Mouse (Mus musculus) left cerebral cortex, postnatal 25 days (tissue): ENCODE data around the gene Sarnp. TPM values are rescaled to one million over a fixed set of nuclear protein-coding genes. Genes with fewer than 3 reads are reported as not detected.
"Not testable (repeated sequence)": the region's sequence is repeated elsewhere in the genome, so short reads cannot be mapped to it uniquely, and the experiment has no call there.

Experiments used
- DNase-seq, 2 experiments: peaks; one replicate each; pipeline ENCODE4 v3.0.0; 2022; ENCODE audit warnings: low spot score in 2 of 2, mixed read lengths in 1 of 2
- intact Hi-C: fragments of 180-260 bp; cut with DNase I; formaldehyde crosslinking; loops from one replicate; pipeline ENCODE4 v1.15.1; 2025
- total RNA-seq, 2 experiments: library from RNA; stranded (reverse); gene quantifications; 2 replicates each; pipeline ENCODE4 v1.2.3; 2021

Sarnp gene
- total RNA-seq, 2 experiments from 2014 or later, result 37.1 to 40.7 TPM

- DNase-seq, result no peak
- intact Hi-C loops, result no loop called here
Measured at GRCm38 (mm10) chr10:128806086-128806485, 11.0 kb upstream of the Sarnp start.

- intact Hi-C loops, result no loop called here
- DNase-seq, result no peak
Measured at GRCm38 (mm10) chr10:128807018-128807417, 10.1 kb upstream of the Sarnp start.

GRCm38 (mm10) chr10:128820217-128820616, 3.1 kb downstream of the Sarnp start:
- no peak for DNase-seq
- intact Hi-C loops, result no loop called here

GRCm38 (mm10) chr10:128821358-128822056, 4.4 kb downstream of the Sarnp start, which contains the start of gene Ormdl2:
Gene Ormdl2, minus strand, starts transcription at chr10:128821645.
- intact Hi-C loops, result no loop called here

GRCm38 (mm10) chr10:128822135-128822534, 5.0 kb downstream of the Sarnp start:
- intact Hi-C loops, result no loop called here
- no peak for DNase-seq

More at GRCm38 (mm10) chr10:128821358-128822056, 4.4 kb downstream of the Sarnp start, which contains the start of gene Ormdl2:
- DNase-seq, result peak; percentile 99 to 100

- intact Hi-C loops, result not testable (repeated sequence)
Measured at GRCm38 (mm10) chr10:128823087-128823486, 6.0 kb downstream of the Sarnp start.

GRCm38 (mm10) chr10:128823821-128824220, 6.7 kb downstream of the Sarnp start:
- intact Hi-C loops, result no loop called here

More at GRCm38 (mm10) chr10:128823087-128823486, 6.0 kb downstream of the Sarnp start:
- DNase-seq, result not testable (repeated sequence)

GRCm38 (mm10) chr10:128837400-128837799, 20.3 kb downstream of the Sarnp start:
- no peak for DNase-seq
- intact Hi-C loops, result no loop called here

More at GRCm38 (mm10) chr10:128823821-128824220, 6.7 kb downstream of the Sarnp start:
- no peak for DNase-seq

GRCm38 (mm10) chr10:128839434-128839833, 22.3 kb downstream of the Sarnp start:
- DNase-seq, result no peak
- intact Hi-C loops, result no loop called here

GRCm38 (mm10) chr10:128840612-128841011, 23.5 kb downstream of the Sarnp start:
- intact Hi-C loops, result no loop called here
- DNase-seq, result no peak

GRCm38 (mm10) chr10:128843260-128843659, 26.1 kb downstream of the Sarnp start:
- intact Hi-C loops, result no loop called here
- DNase-seq, result no peak

- DNase-seq, result no peak
- intact Hi-C loops, result loop anchor here (1.0 to 5.0 kb wide), 2 partner anchors 50 to 132 kb away; no protein-coding TSS in a partner anchor
Measured at GRCm38 (mm10) chr10:128845516-128845915, 28.4 kb downstream of the Sarnp start.

GRCm38 (mm10) chr10:128846664-128847063, 29.5 kb downstream of the Sarnp start:
- intact Hi-C loops, result loop anchor here (5.0 kb wide), 1 partner anchor 131 kb away; no protein-coding TSS in a partner anchor
- no peak for DNase-seq

- no peak for DNase-seq
- intact Hi-C loops, result loop anchor here (5.0 kb wide), 1 partner anchor 129 kb away; no protein-coding TSS in a partner anchor
Measured at GRCm38 (mm10) chr10:128848426-128848825, 31.3 kb downstream of the Sarnp start.

- no peak for DNase-seq
- intact Hi-C loops, result no loop called here
Measured at GRCm38 (mm10) chr10:128850339-128850738, 33.2 kb downstream of the Sarnp start.

- intact Hi-C loops, result no loop called here
Measured at GRCm38 (mm10) chr10:128861176-128861575, 44.0 kb downstream of the Sarnp start.

GRCm38 (mm10) chr10:128866042-128866441, 48.9 kb downstream of the Sarnp start:
- intact Hi-C loops, result no loop called here
- DNase-seq, result no peak

More at GRCm38 (mm10) chr10:128861176-128861575, 44.0 kb downstream of the Sarnp start:
- DNase-seq, result no peak

- no peak for DNase-seq
Measured at GRCm38 (mm10) chr10:128866518-128866917, 49.4 kb downstream of the Sarnp start.

GRCm38 (mm10) chr10:128870341-128870740, 53.2 kb downstream of the Sarnp start:
- intact Hi-C loops, result no loop called here
- DNase-seq, result no peak

More at GRCm38 (mm10) chr10:128866518-128866917, 49.4 kb downstream of the Sarnp start:
- intact Hi-C loops, result no loop called here

GRCm38 (mm10) chr10:128878291-128878690, 61.2 kb downstream of the Sarnp start:
- intact Hi-C loops, result no loop called here
- DNase-seq, result no peak

GRCm38 (mm10) chr10:128878811-128879210, 61.7 kb downstream of the Sarnp start:
- intact Hi-C loops, result no loop called here
- no peak for DNase-seq
